Mouse (Mus musculus): Measurements from ENCODE around the gene Thra.

DNA sequence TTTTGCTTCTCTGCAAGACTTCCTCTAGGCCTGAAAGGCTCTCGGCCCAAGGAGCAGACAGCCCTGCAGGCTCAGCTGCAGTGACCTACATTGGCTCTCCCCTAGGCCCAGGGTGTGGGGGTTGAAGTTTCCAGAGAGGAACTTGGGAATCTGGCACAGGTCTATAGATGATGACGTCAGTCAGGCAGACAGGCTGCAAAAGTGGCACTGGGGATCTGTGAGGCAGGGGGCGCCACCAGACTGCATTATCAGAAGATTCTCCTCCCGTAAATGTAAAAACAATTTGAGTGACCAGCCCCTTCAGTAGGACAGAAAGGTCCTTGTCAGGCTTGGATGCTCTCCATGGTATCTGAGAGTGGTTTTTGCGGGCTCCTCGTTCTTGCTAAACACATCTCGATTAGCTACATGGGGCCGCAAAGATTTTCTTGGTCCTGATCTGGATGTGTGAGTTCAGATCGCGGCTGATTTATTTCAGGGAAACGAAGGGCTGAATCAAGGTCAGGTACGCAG lies 45.4 kb downstream of the Thra start:
- TF ChIP-seq CTCF (IDR thresholded peaks at IDR 0.05; ENCODE audit: borderline replicate concordance, insufficient read depth, low read length) = peak; percentile 54; the same call in 1 of the 2 replicates
- TF ChIP-seq POLR2A (IDR thresholded peaks at IDR 0.05; ENCODE audit: low read depth, low read length) = 0 out of 2 replicates have a peak, but pooled peaks have one; percentile 16
